In the genomic region with DNA sequence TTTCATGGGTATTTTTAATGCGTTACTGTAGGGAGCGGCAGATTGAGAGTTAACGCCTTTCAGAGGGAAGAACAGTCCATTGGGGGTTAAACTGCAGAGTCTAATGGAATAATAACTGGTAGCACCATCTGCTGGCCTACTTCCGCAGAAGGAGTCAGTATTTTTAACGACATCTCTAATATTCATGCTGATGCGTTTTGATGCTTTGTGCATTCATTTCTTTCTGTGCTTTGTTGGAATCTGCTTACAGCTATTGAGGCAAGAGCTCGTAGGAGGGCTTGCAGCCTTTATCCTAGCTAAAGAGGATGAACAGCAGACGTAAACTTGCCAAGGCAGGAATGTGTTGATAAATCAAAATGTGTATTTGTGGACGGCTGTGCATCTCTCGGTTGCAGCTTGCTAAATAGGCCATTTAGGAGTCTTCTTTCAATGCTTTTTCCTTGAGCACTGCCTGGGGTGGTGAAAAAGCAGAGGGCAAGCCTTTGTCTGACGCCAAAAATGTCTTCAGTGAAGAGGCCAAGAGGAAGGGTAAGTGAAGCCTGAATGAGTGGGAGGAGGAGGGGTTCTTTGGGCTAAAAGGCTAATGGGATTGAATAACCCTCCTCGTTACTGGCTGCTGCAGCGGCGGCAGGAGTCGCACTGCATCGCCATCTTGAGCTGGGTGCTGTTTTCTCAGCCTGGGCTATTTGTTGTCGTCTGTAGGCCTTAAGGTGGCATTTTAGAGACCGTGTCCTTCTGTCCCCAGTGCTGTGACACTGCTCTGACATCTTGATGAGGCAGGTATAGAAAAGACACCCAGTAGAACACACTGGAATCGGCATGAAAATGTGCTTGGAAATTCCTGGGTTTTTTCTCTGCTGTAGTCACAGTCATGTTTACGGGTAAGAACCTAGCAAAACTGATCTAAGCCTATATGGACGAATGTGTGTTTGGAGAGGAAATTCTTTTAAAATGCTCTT, we compare ENCODE assay signal across 8 mouse cellular contexts.
DNase-seq lines count a peak whose midpoint lies in the region; ATAC-seq and TF ChIP-seq lines count a peak whose summit lies in the region.

No protein-coding gene starts in this region.

- peaks cover 20% of the 10 kb centered on the region for H3K4me1 ChIP-seq in embryonic facial prominence, embryonic 13.5 days
- H3K4me1 ChIP-seq in kidney, adult 2 months (ENCODE audit: control insufficient read depth, insufficient read depth, low read length) = peaks cover 9% of the 10 kb centered on the region; the same call in 1 of the 2 replicates
- H3K4me1 ChIP-seq in limb, embryonic 12.5 days (replicated peaks) = peaks cover 28% of the 10 kb centered on the region
- H3K4me1 ChIP-seq in midbrain, embryonic 15.5 days = peaks cover 30% of the 10 kb centered on the region

- peak overlapping the region; percentile 57 for H3K4me3 ChIP-seq in embryonic facial prominence, embryonic 13.5 days
- H3K4me3 ChIP-seq in kidney, adult 2 months (ENCODE audit: insufficient read depth, low read depth, low read length) = peak overlapping the region; percentile 69
- H3K4me3 ChIP-seq in limb, embryonic 12.5 days (replicated peaks) = peak overlapping the region; percentile 46
- peak overlapping the region; percentile 52 for H3K4me3 ChIP-seq in midbrain, embryonic 15.5 days

- DNase-seq in 3134 (ENCODE audit: extremely low read depth, insufficient read length, low spot score) = peak; percentile 64
- peak; percentile 70 to 79 for DNase-seq in adrenal gland, postnatal 36 days
- peak; percentile 80 to 81 for DNase-seq in heart, adult 18-20 months
- DNase-seq in kidney, adult 2 months = peak; percentile 84
- DNase-seq in spleen, postnatal 10 days (ENCODE audit: low spot score in 2 of 2) = peak; percentile 59 to 71

- peak overlapping the region; percentile 98 for H3K27ac ChIP-seq in embryonic facial prominence, embryonic 13.5 days
- peak overlapping the region; percentile 93 for H3K27ac ChIP-seq in kidney, adult 2 months (ENCODE audit: insufficient read depth, low read depth, low read length)
- H3K27ac ChIP-seq in limb, embryonic 12.5 days = peak overlapping the region; percentile 96
- H3K27ac ChIP-seq in midbrain, embryonic 15.5 days = peak overlapping the region; percentile 97

- no peaks in the 10 kb centered on the region for H3K9me3 ChIP-seq in embryonic facial prominence, embryonic 13.5 days
- H3K9me3 ChIP-seq in limb, embryonic 12.5 days = no peaks in the 10 kb centered on the region
- no peaks in the 10 kb centered on the region for H3K9me3 ChIP-seq in midbrain, embryonic 15.5 days

- no peaks in the 10 kb centered on the region for H3K27me3 ChIP-seq in embryonic facial prominence, embryonic 13.5 days
- no peaks in the 10 kb centered on the region for H3K27me3 ChIP-seq in kidney, adult 2 months (replicated peaks; ENCODE audit: control insufficient read depth, insufficient read depth, low read length)
- no peaks in the 10 kb centered on the region for H3K27me3 ChIP-seq in limb, embryonic 12.5 days
- H3K27me3 ChIP-seq in midbrain, embryonic 15.5 days (replicated peaks) = no peaks in the 10 kb centered on the region

- peak; percentile 14; the same call in 1 of the 2 replicates for TF ChIP-seq CTCF in kidney, adult 2 months (conservative IDR thresholded peaks at IDR 0.05; ENCODE audit: insufficient read depth, insufficient read length, low read depth, low read length)

- H3K9ac ChIP-seq in embryonic facial prominence, embryonic 13.5 days = peak overlapping the region; percentile 85
- peak overlapping the region; percentile 62 for H3K9ac ChIP-seq in limb, embryonic 12.5 days (replicated peaks)
- peak overlapping the region; percentile 63 for H3K9ac ChIP-seq in midbrain, embryonic 15.5 days

- TF ChIP-seq POLR2A in kidney, adult 2 months (IDR thresholded peaks at IDR 0.05; ENCODE audit: low read depth, low read length) = no peak

- peak overlapping the region; percentile 66 for H3K4me2 ChIP-seq in embryonic facial prominence, embryonic 13.5 days
- peak overlapping the region; percentile 69 for H3K4me2 ChIP-seq in limb, embryonic 12.5 days
- peak overlapping the region; percentile 48 for H3K4me2 ChIP-seq in midbrain, embryonic 15.5 days

- H3K36me3 ChIP-seq in embryonic facial prominence, embryonic 13.5 days = peaks cover 4% of the 10 kb centered on the region; the same call in 1 of the 2 replicates
- H3K36me3 ChIP-seq in kidney, adult 2 months (ENCODE audit: control insufficient read depth, insufficient read depth, low read length) = 0 out of 2 replicates have a peak, but pooled peaks cover 2% of the 10 kb centered on the region
- H3K36me3 ChIP-seq in limb, embryonic 12.5 days = peaks cover 6% of the 10 kb centered on the region; the same call in 1 of the 2 replicates
- no peaks in the 10 kb centered on the region for H3K36me3 ChIP-seq in midbrain, embryonic 15.5 days (replicated peaks)

- ATAC-seq in embryonic facial prominence, embryonic 13.5 days (ENCODE audit: insufficient number of reproducible peaks, insufficient read depth, low FRiP score, low TSS enrichment, low read depth) = peak; percentile 85
- peak; percentile 68; the same call in 1 of the 2 replicates for ATAC-seq in limb, embryonic 12.5 days (ENCODE audit: insufficient number of reproducible peaks, insufficient read depth, low FRiP score, low TSS enrichment, low read depth)
- ATAC-seq in midbrain, embryonic 15.5 days (replicated peaks) = peak; percentile 97

- under 1% methylated on average over 21 of the region's 21 CpGs for WGBS in embryonic facial prominence, embryonic 13.5 days
- WGBS in kidney, adult 2 months = under 1% methylated on average over 21 of the region's 21 CpGs
- 1% methylated on average over 21 of the region's 21 CpGs for WGBS in limb, embryonic 12.5 days
- under 1% methylated on average over 21 of the region's 21 CpGs for WGBS in midbrain, embryonic 15.5 days

Comparison
In these comparisons a context has a peak if more than half of its experiments do, and no peak if none do; other contexts are left out.
1. Peak in every context shown above with its lines: DNase-seq, ATAC-seq, H3K4me3 ChIP-seq and H3K27ac ChIP-seq.